Comparison of ENCODE assay signal across 16 mouse cellular contexts in genomic region chr11:18996289-18996688, GRCm38 (mm10). TPM values are rescaled to one million over a fixed set of nuclear protein-coding genes. Genes with fewer than 3 reads are reported as not detected.
A peak's percentile ranks its signal among the peaks of the same experiment; 100 is the strongest.
DNase-seq lines count a peak whose midpoint lies in the region; ATAC-seq and TF ChIP-seq lines count a peak whose summit lies in the region.
"Had no signal": no experiment of that assay in that cellular context is flagged by ENCODE, and none has a peak within 500 bp of the region (broad histone marks: within the 10 kb centered on the region; RNA-seq: fewer than 3 reads in every experiment).

No protein-coding gene starts in this region.

- TF ChIP-seq EP300 in CH12.LX (IDR thresholded peaks at IDR 0.05; ENCODE audit: low read length) = no peak

- dilution Hi-C loops in CH12.LX (cut with MboI; ENCODE audit: extremely low pct_ligation_motif_present, extremely low pct_unique_long_range_greater_than_20kb, low sequenced_read_pairs) = no loop called here

- H3K9ac ChIP-seq in liver, adult 2 months (ENCODE audit: low read depth, low read length) = no peak overlapping the region
- H3K9ac ChIP-seq in CH12.LX (ENCODE audit: insufficient read depth, low read depth) = no peak overlapping the region
- H3K9ac ChIP-seq in midbrain, embryonic 16.5 days (ENCODE audit: low read depth, low read length) = no peak overlapping the region
- H3K9ac ChIP-seq: forebrain, embryonic 12.5 days; heart, embryonic 15.5 days; liver, embryonic 13.5 days had no signal

- H3K4me3 ChIP-seq in cerebellum, adult 2 months (replicated peaks; ENCODE audit: insufficient read depth, low read depth, low read length) = no peak overlapping the region
- no peak overlapping the region for H3K4me3 ChIP-seq in liver, adult 2 months (ENCODE audit: insufficient read depth, low read depth, low read length)
- H3K4me3 ChIP-seq in CH12.LX (replicated peaks in 1 of 3; ENCODE audit: low read depth in 2 of 3, low read length in 2 of 3, poor library complexity in 1 of 3) = no peak overlapping the region
- no peak overlapping the region for H3K4me3 ChIP-seq in limb, embryonic 10.5 days
- no peak overlapping the region for H3K4me3 ChIP-seq in left cerebral cortex, adult 2 months
- H3K4me3 ChIP-seq in midbrain, embryonic 16.5 days (ENCODE audit: low read depth, low read length) = no peak overlapping the region
- H3K4me3 ChIP-seq: forebrain, embryonic 12.5 days; heart, embryonic 15.5 days; liver, embryonic 13.5 days; midbrain, embryonic 10.5 days had no signal

- peak; percentile 24 for TF ChIP-seq RAD21 in CH12.LX (IDR thresholded peaks at IDR 0.05; ENCODE audit: low read depth, low read length)

- 92% methylated on average over 2 of the region's 2 CpGs for WGBS in cerebellum, adult 2 months
- 96% methylated on average over 2 of the region's 2 CpGs for WGBS in liver, adult 2 months
- 96% methylated on average over 2 of the region's 2 CpGs for WGBS in limb, embryonic 10.5 days
- 97% methylated on average over 2 of the region's 2 CpGs for WGBS in midbrain, embryonic 16.5 days

- H3K36me3 ChIP-seq in liver, adult 2 months (ENCODE audit: control insufficient read depth, insufficient read depth, low read length) = peaks cover 9% of the 10 kb centered on the region
- no peaks in the 10 kb centered on the region for H3K36me3 ChIP-seq in CH12.LX (replicated peaks in 1 of 2; ENCODE audit: control insufficient read depth in 1 of 2, insufficient read depth in 1 of 2, low read length in 1 of 2)
- peaks cover 94% of the 10 kb centered on the region for H3K36me3 ChIP-seq in limb, embryonic 10.5 days
- no peaks in the 10 kb centered on the region for H3K36me3 ChIP-seq in midbrain, embryonic 16.5 days (ENCODE audit: control insufficient read depth, insufficient read depth, low read length)

- no peaks in the 10 kb centered on the region for H3K9me3 ChIP-seq in CH12.LX (replicated peaks; ENCODE audit: low read length)
- H3K9me3 ChIP-seq in limb, embryonic 10.5 days (replicated peaks) = no peaks in the 10 kb centered on the region
- no peaks in the 10 kb centered on the region for H3K9me3 ChIP-seq in midbrain, embryonic 16.5 days (replicated peaks; ENCODE audit: control insufficient read depth, low read length, poor library complexity, severe bottlenecking)
- H3K9me3 ChIP-seq: forebrain, embryonic 12.5 days; heart, embryonic 15.5 days; liver, embryonic 13.5 days had no signal

- peaks cover 3% of the 10 kb centered on the region; the same call in 1 of the 2 replicates for H3K79me2 ChIP-seq in liver, adult 2 months (ENCODE audit: control insufficient read depth, insufficient read depth, low read length)
- H3K79me2 ChIP-seq in CH12.LX (replicated peaks; ENCODE audit: control insufficient read depth, extremely low read depth, insufficient read depth, poor library complexity, severe bottlenecking) = no peaks in the 10 kb centered on the region

- intact Hi-C loops in left cerebral cortex, adult 2 months (cut with DNase I) = no loop called here

- no peak for TF ChIP-seq POLR2A in cerebellum, adult 2 months (IDR thresholded peaks at IDR 0.05; ENCODE audit: borderline replicate concordance, insufficient read depth, low read length)
- TF ChIP-seq POLR2A in liver, adult 2 months (IDR thresholded peaks at IDR 0.05; ENCODE audit: extremely low read depth, insufficient read depth, low read length) = no peak
- no peak for TF ChIP-seq POLR2A in CH12.LX (IDR thresholded peaks at IDR 0.05; ENCODE audit: low read depth, low read length)

- no peak for ATAC-seq in midbrain, embryonic 16.5 days

- H3K4me1 ChIP-seq in cerebellum, adult 2 months (ENCODE audit: control insufficient read depth, insufficient read depth, low read length) = 0 out of 2 replicates have a peak, but pooled peaks cover 3% of the 10 kb centered on the region
- no peaks in the 10 kb centered on the region for H3K4me1 ChIP-seq in liver, adult 2 months (ENCODE audit: control insufficient read depth, insufficient read depth, low read length)
- no peaks in the 10 kb centered on the region for H3K4me1 ChIP-seq in CH12.LX (ENCODE audit: control insufficient read depth in 1 of 2, insufficient read depth in 2 of 2)
- H3K4me1 ChIP-seq in limb, embryonic 10.5 days = no peaks in the 10 kb centered on the region
- H3K4me1 ChIP-seq in midbrain, embryonic 16.5 days (ENCODE audit: control insufficient read depth, insufficient read depth, low read length) = no peaks in the 10 kb centered on the region
- H3K4me1 ChIP-seq: liver, embryonic 13.5 days had no signal

- no peak overlapping the region for H3K4me2 ChIP-seq in CH12.LX (ENCODE audit: insufficient read depth, low read depth, poor library complexity, severe bottlenecking)
- H3K4me2 ChIP-seq in midbrain, embryonic 16.5 days (ENCODE audit: low read length) = no peak overlapping the region
- H3K4me2 ChIP-seq: forebrain, embryonic 12.5 days; heart, embryonic 15.5 days; liver, embryonic 13.5 days had no signal

- no peak for DNase-seq in cerebellum, adult 2 months
- DNase-seq in cerebellum, postnatal 4 days (ENCODE audit: low spot score in 2 of 2) = no peak
- peak; percentile 9 for DNase-seq in liver, adult 2 months (ENCODE audit: extremely low read depth, low read depth, low spot score)
- no peak for DNase-seq in liver
- peak; percentile 27 for DNase-seq in CH12.LX (ENCODE audit: extremely low read depth)
- peak; percentile 28 for DNase-seq in limb, embryonic 10.5 days (ENCODE audit: low spot score)
- no peak for DNase-seq in left cerebral cortex, adult 2 months (ENCODE audit: extremely low spot score in 1 of 2, low spot score in 2 of 2)
- DNase-seq: adrenal gland, postnatal 25 days; cerebellum, postnatal 36 days; gastrocnemius, postnatal 14 days; liver, embryonic 13.5 days; spleen, adult 18-20 months had no signal

- H3K27ac ChIP-seq in cerebellum, adult 2 months (ENCODE audit: insufficient read depth, low read length) = no peak overlapping the region
- H3K27ac ChIP-seq in liver, adult 2 months (replicated peaks; ENCODE audit: insufficient read depth, low read depth, low read length) = no peak overlapping the region
- H3K27ac ChIP-seq in CH12.LX (ENCODE audit: insufficient read depth, low read depth) = no peak overlapping the region
- no peak overlapping the region for H3K27ac ChIP-seq in limb, embryonic 10.5 days
- no peak overlapping the region for H3K27ac ChIP-seq in left cerebral cortex, adult 2 months
- H3K27ac ChIP-seq in midbrain, embryonic 16.5 days (ENCODE audit: low read length) = no peak overlapping the region
- H3K27ac ChIP-seq: forebrain, embryonic 12.5 days; heart, embryonic 15.5 days; liver, embryonic 13.5 days; midbrain, embryonic 10.5 days had no signal

- peak; percentile 18; the same call in 1 of the 2 replicates for TF ChIP-seq CTCF in cerebellum, adult 2 months (IDR thresholded peaks at IDR 0.05; ENCODE audit: borderline replicate concordance, insufficient read depth, low read depth, low read length)
- no peak for TF ChIP-seq CTCF in liver, adult 2 months (IDR thresholded peaks at IDR 0.05; ENCODE audit: low read depth, low read length)
- peak in 1 of 2 experiments; percentile 44; a peak in 2 of 4 replicates for TF ChIP-seq CTCF in CH12.LX (conservative IDR thresholded peaks at IDR 0.05 in 1 of 2, IDR thresholded peaks at IDR 0.05 in 1 of 2; ENCODE audit: low read depth in 2 of 2, low read length in 2 of 2)
- no peak; the same call in 1 of the 2 replicates for TF ChIP-seq CTCF in left cerebral cortex, adult 2 months (IDR thresholded peaks at IDR 0.05)

- no peaks in the 10 kb centered on the region for H3K27me3 ChIP-seq in cerebellum, adult 2 months (ENCODE audit: control insufficient read depth, insufficient read depth, low read length)
- no peaks in the 10 kb centered on the region for H3K27me3 ChIP-seq in liver, adult 2 months (ENCODE audit: control insufficient read depth, insufficient read depth, low read length)
- H3K27me3 ChIP-seq in CH12.LX (replicated peaks) = no peaks in the 10 kb centered on the region
- no peaks in the 10 kb centered on the region for H3K27me3 ChIP-seq in limb, embryonic 10.5 days (ENCODE audit: low read depth, poor library complexity, severe bottlenecking)
- H3K27me3 ChIP-seq in midbrain, embryonic 16.5 days (ENCODE audit: control insufficient read depth, insufficient read depth, low read depth, low read length) = no peaks in the 10 kb centered on the region
- H3K27me3 ChIP-seq: heart, embryonic 15.5 days; liver, embryonic 13.5 days had no signal

- in situ Hi-C loops in CH12.LX (cut with MboI; ENCODE audit: low pct_ligation_motif_present, low pct_unique_long_range_greater_than_20kb, low sequenced_read_pairs) = no loop called here

TF ChIP-seq in CH12.LX, 34 proteins besides CTCF, POLR2A, EP300 and RAD21:
- no peak for TF ChIP-seq MAX (IDR thresholded peaks at IDR 0.05; ENCODE audit: low read length)
- TF ChIP-seq CHD1 (IDR thresholded peaks at IDR 0.05; ENCODE audit: low read depth, low read length) = no peak
- peak; percentile 8; the same call in 1 of the 2 replicates for TF ChIP-seq SMC3 (IDR thresholded peaks at IDR 0.05; ENCODE audit: low read depth, low read length)

RNA-seq across cellular contexts. Expression of gene Meis1, which starts 22.5 kb away (rescaled TPM):
- 45.9 and 46.3 TPM in 2 replicates for polyA plus RNA-seq in cerebellum, adult 2 months (2012; rRNA removed)
- 4.8 and 6.1 TPM in 2 replicates for total RNA-seq in liver, adult 2 months (2014; rRNA removed)
- polyA plus RNA-seq in liver, adult 2 months (2012; rRNA removed) = 2.0 and 2.5 TPM in 2 replicates
- total RNA-seq in CH12.LX (2012; rRNA removed) (1.9 and 3.6 TPM in 2 replicates), CH12.LX (2014; rRNA removed) (0.19 and 0.47 TPM in 2 replicates)
- polyA plus RNA-seq in CH12.LX (2012; ENCODE audit: insufficient read length, low read depth) = 0.64 and 0.81 TPM in 2 replicates
- polyA plus RNA-seq in limb, embryonic 10.5 days (2016; fragmentation: Nextera tagmentation; extraction: Ambion mirVana) = 109 and 119 TPM in 2 replicates
- 1 to 10 TPM; 4.8 to 4.9 TPM for total RNA-seq in left cerebral cortex, adult 2 months (2021)
- 34.6 and 35.5 TPM in 2 replicates for polyA plus RNA-seq in midbrain, embryonic 16.5 days (2015; fragmentation: Nextera tagmentation; extraction: Ambion mirVana)

Comparison
In these comparisons a context has a peak if more than half of its experiments do, and no peak if none do; other contexts are left out.
1. DNase-seq: peak in liver, adult 2 months (single experiment), CH12.LX (single experiment) and limb, embryonic 10.5 days (single experiment); none in cerebellum, adult 2 months (0 of 2), cerebellum, postnatal 4 days (0 of 2), liver (single experiment) and left cerebral cortex, adult 2 months (0 of 2).
2. RNA of gene Meis1, which starts 22.5 kb away (polyA plus RNA-seq): 109 to 119 TPM in limb, embryonic 10.5 days, 45.9 to 46.3 TPM in cerebellum, adult 2 months and 34.6 to 35.5 TPM in midbrain, embryonic 16.5 days; 2.0 to 2.5 TPM in liver, adult 2 months and 0.64 to 0.81 TPM in CH12.LX; every median in the first group is over 10 times any median in the second.